Mouse (Mus musculus): Measurements from ENCODE around the gene Foxk1. TPM values are rescaled to one million over a fixed set of nuclear protein-coding genes. Genes with fewer than 3 reads are reported as not detected.

The Foxk1 gene
- polyA plus RNA-seq, 1 experiment from 2014 or later: 3.0 TPM

GRCm38 (mm10) chr5:142440451-142441147 lies 39.3 kb downstream of the Foxk1 start:
- Histone ChIP-seq H3K4me3 (ENCODE audit: low read depth, low read length) (peak overlapping the region; percentile 40), H3K27me3 (ENCODE audit: control insufficient read depth, insufficient read depth, low read length) (no peaks in the 10 kb centered on the region), H3K9ac (ENCODE audit: low read depth, low read length) (peak overlapping the region; percentile 71), H3K4me2 (peak overlapping the region; percentile 77), H3K9me3 (replicated peaks; ENCODE audit: control insufficient read depth, low read length) (no peaks in the 10 kb centered on the region), H3K4me1 (ENCODE audit: control insufficient read depth, insufficient read depth, low read length) (peaks cover 49% of the 10 kb centered on the region), H3K36me3 (ENCODE audit: control insufficient read depth, insufficient read depth, low read length) (peaks cover 9% of the 10 kb centered on the region), H3K27ac (ENCODE audit: low read depth, low read length) (peak overlapping the region; percentile 94)
- under 1% methylated on average over 19 of the region's 19 CpGs for WGBS (ENCODE audit: insufficient replicate concordance)
- ATAC-seq (replicated peaks; ENCODE audit: insufficient number of reproducible peaks, low FRiP score, low TSS enrichment): peak; percentile 95

- Histone ChIP-seq H3K9me3 (replicated peaks; ENCODE audit: control insufficient read depth, low read length) (no peaks in the 10 kb centered on the region), H3K4me3 (ENCODE audit: low read depth, low read length) (peak overlapping the region; percentile 40; the same call in 1 of the 2 replicates), H3K27me3 (ENCODE audit: control insufficient read depth, insufficient read depth, low read length) (no peaks in the 10 kb centered on the region), H3K36me3 (ENCODE audit: control insufficient read depth, insufficient read depth, low read length) (no peaks in the 10 kb centered on the region), H3K27ac (ENCODE audit: low read depth, low read length) (peak overlapping the region; percentile 94), H3K9ac (ENCODE audit: low read depth, low read length) (peak overlapping the region; percentile 71), H3K4me1 (ENCODE audit: control insufficient read depth, insufficient read depth, low read length) (peaks cover 53% of the 10 kb centered on the region), H3K4me2 (peak overlapping the region; percentile 77)
- ATAC-seq (replicated peaks; ENCODE audit: insufficient number of reproducible peaks, low FRiP score, low TSS enrichment): no peak
- 61% methylated on average over 22 of the region's 22 CpGs for WGBS (ENCODE audit: insufficient replicate concordance)
Measured at GRCm38 (mm10) chr5:142441332-142442044, 40.2 kb downstream of the Foxk1 start.

GRCm38 (mm10) chr5:142442045-142442440 lies 40.7 kb downstream of the Foxk1 start:
- no peak overlapping the region for H3K4me2 ChIP-seq
- no peak overlapping the region for H3K9ac ChIP-seq (ENCODE audit: low read depth, low read length)
- H3K27ac ChIP-seq (ENCODE audit: low read depth, low read length): peak overlapping the region; percentile 94; the same call in 1 of the 2 replicates
- H3K27me3 ChIP-seq (ENCODE audit: control insufficient read depth, insufficient read depth, low read length): no peaks in the 10 kb centered on the region
- ATAC-seq (replicated peaks; ENCODE audit: insufficient number of reproducible peaks, low FRiP score, low TSS enrichment): no peak
- H3K4me3 ChIP-seq (ENCODE audit: low read depth, low read length): no peak overlapping the region
- H3K36me3 ChIP-seq (ENCODE audit: control insufficient read depth, insufficient read depth, low read length): no peaks in the 10 kb centered on the region
- H3K4me1 ChIP-seq (ENCODE audit: control insufficient read depth, insufficient read depth, low read length): peaks cover 53% of the 10 kb centered on the region
- no peaks in the 10 kb centered on the region for H3K9me3 ChIP-seq (replicated peaks; ENCODE audit: control insufficient read depth, low read length)
- WGBS (ENCODE audit: insufficient replicate concordance): 80% methylated on average over 7 of the region's 7 CpGs

GRCm38 (mm10) chr5:142443514-142443913 lies 42.2 kb downstream of the Foxk1 start:
- Histone ChIP-seq H3K4me1 (ENCODE audit: control insufficient read depth, insufficient read depth, low read length) (peaks cover 58% of the 10 kb centered on the region), H3K4me2 (no peak overlapping the region), H3K27me3 (ENCODE audit: control insufficient read depth, insufficient read depth, low read length) (no peaks in the 10 kb centered on the region), H3K9ac (ENCODE audit: low read depth, low read length) (0 out of 2 replicates have a peak overlapping the region, but pooled peaks have one; percentile 7), H3K9me3 (replicated peaks; ENCODE audit: control insufficient read depth, low read length) (no peaks in the 10 kb centered on the region), H3K27ac (ENCODE audit: low read depth, low read length) (no peak overlapping the region), H3K36me3 (ENCODE audit: control insufficient read depth, insufficient read depth, low read length) (no peaks in the 10 kb centered on the region), H3K4me3 (ENCODE audit: low read depth, low read length) (no peak overlapping the region)
- ATAC-seq (replicated peaks; ENCODE audit: insufficient number of reproducible peaks, low FRiP score, low TSS enrichment): no peak
- 74% methylated on average over 15 of the region's 15 CpGs for WGBS (ENCODE audit: insufficient replicate concordance)

GRCm38 (mm10) chr5:142443994-142444393 lies 42.7 kb downstream of the Foxk1 start:
- H3K27me3 ChIP-seq (ENCODE audit: control insufficient read depth, insufficient read depth, low read length): no peaks in the 10 kb centered on the region
- 71% methylated on average over 14 of the region's 14 CpGs for WGBS (ENCODE audit: insufficient replicate concordance)
- no peaks in the 10 kb centered on the region for H3K36me3 ChIP-seq (ENCODE audit: control insufficient read depth, insufficient read depth, low read length)
- ATAC-seq (replicated peaks; ENCODE audit: insufficient number of reproducible peaks, low FRiP score, low TSS enrichment): no peak
- no peaks in the 10 kb centered on the region for H3K9me3 ChIP-seq (replicated peaks; ENCODE audit: control insufficient read depth, low read length)
- H3K4me1 ChIP-seq (ENCODE audit: control insufficient read depth, insufficient read depth, low read length): peaks cover 56% of the 10 kb centered on the region
- no peak overlapping the region for H3K4me3 ChIP-seq (ENCODE audit: low read depth, low read length)
- no peak overlapping the region; the same call in 1 of the 2 replicates for H3K9ac ChIP-seq (ENCODE audit: low read depth, low read length)
- no peak overlapping the region for H3K4me2 ChIP-seq
- no peak overlapping the region for H3K27ac ChIP-seq (ENCODE audit: low read depth, low read length)

GRCm38 (mm10) chr5:142444791-142445531 lies 43.7 kb downstream of the Foxk1 start:
- Histone ChIP-seq H3K9me3 (replicated peaks; ENCODE audit: control insufficient read depth, low read length) (no peaks in the 10 kb centered on the region), H3K4me3 (ENCODE audit: low read depth, low read length) (no peak overlapping the region), H3K27ac (ENCODE audit: low read depth, low read length) (peak overlapping the region; percentile 41; the same call in 1 of the 2 replicates), H3K4me1 (ENCODE audit: control insufficient read depth, insufficient read depth, low read length) (peaks cover 49% of the 10 kb centered on the region), H3K9ac (ENCODE audit: low read depth, low read length) (no peak overlapping the region; the same call in 1 of the 2 replicates), H3K36me3 (ENCODE audit: control insufficient read depth, insufficient read depth, low read length) (no peaks in the 10 kb centered on the region), H3K4me2 (no peak overlapping the region), H3K27me3 (ENCODE audit: control insufficient read depth, insufficient read depth, low read length) (no peaks in the 10 kb centered on the region)
- WGBS (ENCODE audit: insufficient replicate concordance): 49% methylated on average over 11 of the region's 11 CpGs
- ATAC-seq (replicated peaks; ENCODE audit: insufficient number of reproducible peaks, low FRiP score, low TSS enrichment): peak; percentile 44

GRCm38 (mm10) chr5:142445709-142446108 lies 44.4 kb downstream of the Foxk1 start:
- no peaks in the 10 kb centered on the region for H3K27me3 ChIP-seq (ENCODE audit: control insufficient read depth, insufficient read depth, low read length)
- H3K4me2 ChIP-seq: no peak overlapping the region
- WGBS (ENCODE audit: insufficient replicate concordance): 37% methylated on average over 8 of the region's 8 CpGs
- no peak overlapping the region for H3K9ac ChIP-seq (ENCODE audit: low read depth, low read length)
- no peak for ATAC-seq (replicated peaks; ENCODE audit: insufficient number of reproducible peaks, low FRiP score, low TSS enrichment)
- no peak overlapping the region for H3K4me3 ChIP-seq (ENCODE audit: low read depth, low read length)
- peaks cover 46% of the 10 kb centered on the region for H3K4me1 ChIP-seq (ENCODE audit: control insufficient read depth, insufficient read depth, low read length)
- H3K9me3 ChIP-seq (replicated peaks; ENCODE audit: control insufficient read depth, low read length): no peaks in the 10 kb centered on the region
- H3K36me3 ChIP-seq (ENCODE audit: control insufficient read depth, insufficient read depth, low read length): no peaks in the 10 kb centered on the region
- no peak overlapping the region; the same call in 1 of the 2 replicates for H3K27ac ChIP-seq (ENCODE audit: low read depth, low read length)

- peak; percentile 47 for ATAC-seq (replicated peaks; ENCODE audit: insufficient number of reproducible peaks, low FRiP score, low TSS enrichment)
- Histone ChIP-seq H3K27me3 (ENCODE audit: control insufficient read depth, insufficient read depth, low read length) (no peaks in the 10 kb centered on the region), H3K4me2 (no peak overlapping the region; the same call in 1 of the 2 replicates), H3K4me3 (ENCODE audit: low read depth, low read length) (no peak overlapping the region), H3K9me3 (replicated peaks; ENCODE audit: control insufficient read depth, low read length) (no peaks in the 10 kb centered on the region), H3K36me3 (ENCODE audit: control insufficient read depth, insufficient read depth, low read length) (peaks cover 7% of the 10 kb centered on the region; the same call in 1 of the 2 replicates), H3K4me1 (ENCODE audit: control insufficient read depth, insufficient read depth, low read length) (peaks cover 36% of the 10 kb centered on the region), H3K27ac (ENCODE audit: low read depth, low read length) (0 out of 2 replicates have a peak overlapping the region, but pooled peaks have one; percentile 6), H3K9ac (ENCODE audit: low read depth, low read length) (no peak overlapping the region; the same call in 1 of the 2 replicates)
- 11% methylated on average over 9 of the region's 9 CpGs for WGBS (ENCODE audit: insufficient replicate concordance)
Measured at GRCm38 (mm10) chr5:142448076-142448475, 46.8 kb downstream of the Foxk1 start.
